Mouse (Mus musculus): ENCODE data around the gene Ly86. TPM values are rescaled to one million over a fixed set of nuclear protein-coding genes. Genes with fewer than 3 reads are reported as not detected.

Gene Ly86
- polyA plus RNA-seq, 1 experiment from 2014 or later, result 10.7 TPM

- Histone ChIP-seq H3K4me2 (no peak overlapping the region), H3K27ac (replicated peaks) (no peak overlapping the region), H3K9ac (replicated peaks) (no peak overlapping the region), H3K9me3 (replicated peaks) (no peaks in the 10 kb centered on the region), H3K4me3 (replicated peaks) (no peak overlapping the region), H3K4me1 (0 out of 2 replicates have a peak, but pooled peaks cover 4% of the 10 kb centered on the region), H3K27me3 (replicated peaks) (no peaks in the 10 kb centered on the region), H3K36me3 (no peaks in the 10 kb centered on the region)
- 90% methylated on average over 4 of the region's 4 CpGs for WGBS
- ATAC-seq (ENCODE audit: low FRiP score), result no peak
Measured at GRCm38 (mm10) chr13:37354432-37354831, 9.4 kb downstream of the Ly86 start.

DNA sequence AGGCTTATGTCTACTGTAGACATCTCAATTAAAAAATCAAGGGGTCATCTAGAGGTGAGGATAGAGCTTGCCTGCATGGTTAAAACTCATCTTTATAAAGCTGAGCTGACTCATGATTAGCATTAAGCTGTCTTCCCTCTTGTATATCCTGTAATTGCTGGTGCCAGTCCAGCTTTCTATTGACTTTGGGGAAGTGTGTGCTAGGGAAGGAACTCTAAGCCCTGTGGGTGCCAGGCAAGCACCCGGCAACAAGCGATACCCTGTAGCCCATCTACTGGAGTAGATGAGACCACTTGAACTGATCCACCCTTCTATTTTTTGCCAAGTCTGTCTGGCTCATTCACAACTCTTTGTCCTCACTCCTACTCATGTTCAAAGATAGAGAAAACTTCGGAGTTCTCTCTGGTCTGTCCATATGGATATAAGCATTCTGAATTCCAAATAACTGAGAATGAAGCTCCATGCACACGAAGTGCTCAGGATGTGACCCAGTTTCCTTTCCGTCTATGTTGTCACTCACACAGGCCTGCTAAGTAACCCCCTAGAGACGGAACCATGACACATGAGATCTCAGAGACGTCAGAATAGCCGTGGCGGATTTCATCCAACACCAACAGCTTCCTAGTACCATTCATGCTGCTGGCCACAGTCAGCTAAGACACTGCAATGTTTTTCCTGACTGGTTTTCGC lies 10.8 kb downstream of the Ly86 start:
- 0 out of 2 replicates have a peak, but pooled peaks cover 4% of the 10 kb centered on the region for H3K4me1 ChIP-seq
- 92% methylated on average over 10 of the region's 10 CpGs for WGBS
- no peak for ATAC-seq (ENCODE audit: low FRiP score)
- H3K27me3 ChIP-seq (replicated peaks), result no peaks in the 10 kb centered on the region
- no peak overlapping the region for H3K4me2 ChIP-seq
- H3K4me3 ChIP-seq (replicated peaks), result no peak overlapping the region
- no peaks in the 10 kb centered on the region for H3K9me3 ChIP-seq (replicated peaks)
- H3K9ac ChIP-seq (replicated peaks), result no peak overlapping the region
- H3K36me3 ChIP-seq, result no peaks in the 10 kb centered on the region
- no peak overlapping the region for H3K27ac ChIP-seq (replicated peaks)

DNA sequence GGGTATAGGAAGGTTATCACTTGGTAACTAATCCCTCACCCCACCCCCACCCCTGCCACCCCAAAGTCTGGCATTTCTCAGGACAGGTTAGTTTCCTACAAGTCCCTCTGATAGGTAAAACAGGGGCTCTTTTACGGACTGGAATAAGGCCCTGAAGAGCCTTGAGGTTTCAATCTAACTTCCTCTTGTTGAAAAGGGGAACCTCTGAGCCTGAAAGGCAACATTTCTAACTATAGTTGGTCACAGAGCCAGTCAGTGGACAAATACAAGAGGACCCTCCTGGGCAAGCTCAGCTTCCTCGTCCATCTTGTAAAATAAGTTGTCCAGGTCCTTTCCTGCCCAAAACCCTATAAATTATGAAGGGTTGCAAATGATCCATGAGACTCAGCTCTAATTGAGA lies 11.5 kb downstream of the Ly86 start:
- no peak overlapping the region for H3K4me3 ChIP-seq (replicated peaks)
- H3K27me3 ChIP-seq (replicated peaks), result no peaks in the 10 kb centered on the region
- H3K9ac ChIP-seq (replicated peaks), result no peak overlapping the region
- H3K4me2 ChIP-seq, result no peak overlapping the region
- 0 out of 2 replicates have a peak, but pooled peaks cover 4% of the 10 kb centered on the region for H3K4me1 ChIP-seq
- H3K27ac ChIP-seq (replicated peaks), result no peak overlapping the region
- 91% methylated on average over 2 of the region's 2 CpGs for WGBS
- H3K36me3 ChIP-seq, result no peaks in the 10 kb centered on the region
- ATAC-seq (ENCODE audit: low FRiP score), result no peak
- H3K9me3 ChIP-seq (replicated peaks), result no peaks in the 10 kb centered on the region

- H3K4me3 ChIP-seq (replicated peaks), result no peak overlapping the region
- WGBS, result 94% methylated on average over 2 of the region's 2 CpGs
Measured at GRCm38 (mm10) chr13:37358112-37358511, 13.1 kb downstream of the Ly86 start.

DNA sequence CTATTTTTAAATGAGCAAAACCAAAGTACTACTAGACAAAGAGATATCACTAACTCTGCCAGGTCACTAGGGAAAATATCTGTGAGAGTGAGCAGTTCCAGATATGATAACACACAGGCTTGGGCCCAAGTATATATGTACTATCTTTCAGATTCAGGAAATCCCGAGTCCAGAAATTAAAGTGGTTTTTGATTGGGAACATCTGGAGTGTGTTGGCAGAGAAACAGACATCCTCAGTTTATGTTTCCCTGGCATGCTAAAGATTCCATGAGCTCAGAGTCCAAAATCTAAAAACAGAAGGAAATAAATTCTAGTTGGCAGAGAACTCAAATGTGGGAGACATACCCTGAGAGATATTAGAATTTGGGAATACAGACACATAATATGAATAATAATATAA lies 16.2 kb downstream of the Ly86 start:
- 68% methylated on average over 1 of the region's 1 CpGs for WGBS
- H3K4me1 ChIP-seq, result no peaks in the 10 kb centered on the region
- H3K36me3 ChIP-seq, result no peaks in the 10 kb centered on the region
- H3K9ac ChIP-seq (replicated peaks), result no peak overlapping the region
- no peaks in the 10 kb centered on the region for H3K27me3 ChIP-seq (replicated peaks)
- no peak overlapping the region for H3K4me3 ChIP-seq (replicated peaks)
- H3K4me2 ChIP-seq, result no peak overlapping the region
- no peak overlapping the region for H3K27ac ChIP-seq (replicated peaks)
- no peaks in the 10 kb centered on the region for H3K9me3 ChIP-seq (replicated peaks)
- no peak for ATAC-seq (ENCODE audit: low FRiP score)

More at GRCm38 (mm10) chr13:37358112-37358511, 13.1 kb downstream of the Ly86 start:
- Histone ChIP-seq H3K36me3 (no peaks in the 10 kb centered on the region), H3K9me3 (replicated peaks) (no peaks in the 10 kb centered on the region), H3K9ac (replicated peaks) (no peak overlapping the region), H3K27ac (replicated peaks) (no peak overlapping the region), H3K27me3 (replicated peaks) (no peaks in the 10 kb centered on the region), H3K4me1 (0 out of 2 replicates have a peak, but pooled peaks cover 4% of the 10 kb centered on the region), H3K4me2 (no peak overlapping the region)
- no peak for ATAC-seq (ENCODE audit: low FRiP score)

GRCm38 (mm10) chr13:37364351-37364750 lies 19.3 kb downstream of the Ly86 start:
- Histone ChIP-seq H3K9me3 (replicated peaks) (no peaks in the 10 kb centered on the region), H3K4me2 (no peak overlapping the region), H3K4me3 (replicated peaks) (no peak overlapping the region), H3K4me1 (no peaks in the 10 kb centered on the region), H3K27me3 (replicated peaks) (no peaks in the 10 kb centered on the region), H3K9ac (replicated peaks) (no peak overlapping the region), H3K27ac (replicated peaks) (no peak overlapping the region), H3K36me3 (no peaks in the 10 kb centered on the region)
- no peak for ATAC-seq (ENCODE audit: low FRiP score)
- 74% methylated on average over 5 of the region's 5 CpGs for WGBS

GRCm38 (mm10) chr13:37376411-37376810 lies 31.4 kb downstream of the Ly86 start:
- Histone ChIP-seq H3K4me2 (no peak overlapping the region), H3K36me3 (no peaks in the 10 kb centered on the region), H3K27me3 (replicated peaks) (no peaks in the 10 kb centered on the region), H3K4me1 (peaks cover 5% of the 10 kb centered on the region; the same call in 1 of the 2 replicates), H3K9ac (replicated peaks) (no peak overlapping the region), H3K27ac (replicated peaks) (no peak overlapping the region), H3K9me3 (replicated peaks) (no peaks in the 10 kb centered on the region), H3K4me3 (replicated peaks) (no peak overlapping the region)
- 40% methylated on average over 5 of the region's 5 CpGs for WGBS
- ATAC-seq (ENCODE audit: low FRiP score), result peak; percentile 24; the same call in 1 of the 2 replicates

- Histone ChIP-seq H3K4me3 (replicated peaks) (no peak overlapping the region), H3K36me3 (no peaks in the 10 kb centered on the region), H3K4me1 (peaks cover 11% of the 10 kb centered on the region), H3K4me2 (peak overlapping the region; percentile 22; the same call in 1 of the 2 replicates), H3K27ac (replicated peaks) (peak overlapping the region; percentile 71), H3K9me3 (replicated peaks) (no peaks in the 10 kb centered on the region), H3K9ac (replicated peaks) (no peak overlapping the region), H3K27me3 (replicated peaks) (no peaks in the 10 kb centered on the region)
- 37% methylated on average over 9 of the region's 9 CpGs for WGBS
- peak; percentile 80 for ATAC-seq (ENCODE audit: low FRiP score)
Measured at GRCm38 (mm10) chr13:37388222-37389202, 43.5 kb downstream of the Ly86 start.

- H3K4me2 ChIP-seq, result 0 out of 2 replicates have a peak overlapping the region, but pooled peaks have one; percentile 22
- no peak for ATAC-seq (ENCODE audit: low FRiP score)
Measured at GRCm38 (mm10) chr13:37389296-37389695, 44.3 kb downstream of the Ly86 start.

DNA sequence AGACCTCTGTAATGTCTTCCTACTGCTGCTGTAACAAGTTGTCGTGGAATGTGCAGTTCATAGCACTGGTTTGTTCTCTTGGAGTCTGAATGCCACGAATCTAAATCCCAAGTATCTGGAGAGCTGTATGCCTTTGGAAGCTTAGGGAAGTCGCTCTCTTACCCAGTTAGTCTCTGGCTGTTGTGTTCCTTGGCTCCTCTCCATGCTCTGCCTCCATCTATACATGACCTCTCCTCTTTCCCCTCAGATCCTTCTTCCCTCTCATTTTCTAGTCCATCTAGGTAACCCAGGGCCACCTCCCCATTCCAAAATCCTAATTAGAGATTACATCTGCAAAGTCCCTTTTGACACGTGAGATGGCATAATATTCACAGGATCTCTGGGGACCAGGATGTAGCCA lies 53.8 kb downstream of the Ly86 start:
- WGBS, result 84% methylated on average over 4 of the region's 4 CpGs
- Histone ChIP-seq H3K4me3 (replicated peaks) (no peak overlapping the region), H3K36me3 (no peaks in the 10 kb centered on the region), H3K9me3 (replicated peaks) (no peaks in the 10 kb centered on the region), H3K4me2 (no peak overlapping the region), H3K27ac (replicated peaks) (no peak overlapping the region), H3K27me3 (replicated peaks) (no peaks in the 10 kb centered on the region), H3K9ac (replicated peaks) (no peak overlapping the region), H3K4me1 (no peaks in the 10 kb centered on the region)
- ATAC-seq (ENCODE audit: low FRiP score), result no peak

More at GRCm38 (mm10) chr13:37389296-37389695, 44.3 kb downstream of the Ly86 start:
- Histone ChIP-seq H3K9ac (replicated peaks) (no peak overlapping the region), H3K27me3 (replicated peaks) (no peaks in the 10 kb centered on the region), H3K27ac (replicated peaks) (peak overlapping the region; percentile 71), H3K36me3 (no peaks in the 10 kb centered on the region), H3K4me1 (peaks cover 11% of the 10 kb centered on the region), H3K9me3 (replicated peaks) (no peaks in the 10 kb centered on the region), H3K4me3 (replicated peaks) (no peak overlapping the region)
- 77% methylated on average over 5 of the region's 5 CpGs for WGBS

- H3K4me2 ChIP-seq, result no peak overlapping the region
- no peak overlapping the region for H3K27ac ChIP-seq (replicated peaks)
- H3K9ac ChIP-seq (replicated peaks), result no peak overlapping the region
- no peak overlapping the region for H3K4me3 ChIP-seq (replicated peaks)
- no peak for ATAC-seq (ENCODE audit: low FRiP score)
- H3K4me1 ChIP-seq, result no peaks in the 10 kb centered on the region
- H3K9me3 ChIP-seq (replicated peaks), result no peaks in the 10 kb centered on the region
- no peaks in the 10 kb centered on the region for H3K36me3 ChIP-seq
- WGBS, result 93% methylated on average over 8 of the region's 8 CpGs
- H3K27me3 ChIP-seq (replicated peaks), result no peaks in the 10 kb centered on the region
Measured at GRCm38 (mm10) chr13:37399340-37399739, 54.3 kb downstream of the Ly86 start.

All from neural tube, embryonic 15.5 days (tissue).